Mouse (Mus musculus): Measurements from ENCODE around the gene Haus3.

Haus3 gene

DNA sequence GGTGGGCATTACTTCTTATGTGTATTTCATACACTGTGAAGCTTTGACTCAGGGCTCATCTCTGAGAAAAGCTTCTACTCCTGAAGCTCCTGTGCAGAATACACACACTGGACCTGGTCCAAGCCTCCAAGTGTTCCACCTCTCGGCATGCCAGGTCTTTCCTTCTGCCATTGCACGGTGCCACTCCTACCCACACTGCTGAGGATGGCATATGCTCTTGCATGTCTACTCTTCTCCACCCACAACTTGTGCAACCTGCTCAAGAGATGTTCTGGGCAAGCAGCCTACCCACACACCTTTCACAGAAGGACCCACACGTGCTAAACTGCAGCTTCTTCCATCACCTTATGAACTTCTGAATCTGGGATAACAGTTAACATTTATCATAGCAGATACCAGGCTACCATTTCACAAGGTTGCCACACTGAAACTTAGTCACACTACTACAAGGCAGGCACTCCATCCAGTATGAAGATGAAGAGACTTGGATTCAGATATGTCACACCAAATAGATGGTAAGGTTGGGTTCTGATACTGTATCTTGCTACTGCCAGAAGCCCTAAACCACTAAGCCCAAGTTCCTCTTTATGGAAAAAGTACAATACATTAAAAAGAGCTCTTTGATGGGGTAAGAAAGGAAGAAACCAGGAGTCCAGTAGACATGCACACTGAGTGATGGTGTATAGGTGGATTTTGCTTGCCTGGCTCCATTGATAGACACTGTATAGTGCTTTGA lies 50.0 kb downstream of the Haus3 start:
- no peak for DNase-seq (ENCODE audit: low read depth, low spot score)

DNA sequence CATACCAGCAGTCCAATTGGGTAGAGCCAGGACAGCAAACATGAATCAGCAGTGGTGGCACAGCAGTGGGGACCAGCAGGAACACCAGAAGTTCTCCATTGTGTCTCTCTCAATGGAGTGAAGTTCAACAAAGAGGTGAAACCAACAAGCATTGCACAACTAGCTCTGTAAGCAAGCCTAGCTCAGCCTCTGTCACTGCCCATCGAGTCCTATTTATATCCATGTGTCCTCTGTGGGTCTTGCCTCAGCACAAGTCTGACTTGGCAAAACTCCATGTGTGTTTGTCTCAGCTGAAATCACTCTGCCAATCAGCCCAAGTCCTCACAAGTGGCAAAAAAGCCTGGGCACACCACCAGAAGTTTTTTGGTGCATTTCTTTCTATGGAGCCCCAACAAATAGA lies 63.6 kb downstream of the Haus3 start:
- no peak for DNase-seq (ENCODE audit: low read depth, low spot score)
